In genomic region chr13:54686139-54687053, GRCm38 (mm10) we compare ENCODE assay signal across 8 mouse cellular contexts. TPM values are rescaled to one million over a fixed set of nuclear protein-coding genes. Genes with fewer than 3 reads are reported as not detected.
DNase-seq lines count a peak whose midpoint lies in the region; ATAC-seq and TF ChIP-seq lines count a peak whose summit lies in the region.

No protein-coding gene starts in this region.

- peak overlapping the region; percentile 93 for H3K27ac ChIP-seq in embryonic facial prominence, embryonic 11.5 days (replicated peaks; ENCODE audit: low read depth, low read length)
- H3K27ac ChIP-seq in intestine, postnatal 0 days (ENCODE audit: low read depth, low read length) = peak overlapping the region; percentile 98
- H3K27ac ChIP-seq in neural tube, embryonic 11.5 days (ENCODE audit: low read depth, low read length) = peak overlapping the region; percentile 98

- peaks cover 95% of the 10 kb centered on the region for H3K4me1 ChIP-seq in erythroblast, embryonic 14.5 days (ENCODE audit: control insufficient read depth)
- H3K4me1 ChIP-seq in embryonic facial prominence, embryonic 11.5 days (ENCODE audit: control insufficient read depth, insufficient read depth, low read length) = no peaks in the 10 kb centered on the region; the same call in 1 of the 2 replicates
- peaks cover 5% of the 10 kb centered on the region; the same call in 1 of the 2 replicates for H3K4me1 ChIP-seq in intestine, postnatal 0 days (replicated peaks; ENCODE audit: control insufficient read depth, insufficient read depth, low read length)
- H3K4me1 ChIP-seq in neural tube, embryonic 11.5 days (ENCODE audit: control insufficient read depth, insufficient read depth, low read length) = peaks cover 16% of the 10 kb centered on the region

- no peak for ATAC-seq in erythroblast, adult 5-6 weeks (replicated peaks; ENCODE audit: low FRiP score, poor library complexity, severe bottlenecking)
- ATAC-seq in embryonic facial prominence, embryonic 11.5 days (replicated peaks; ENCODE audit: insufficient number of reproducible peaks, low FRiP score, low TSS enrichment, low read depth) = no peak
- ATAC-seq in intestine, postnatal 0 days = no peak
- no peak for ATAC-seq in neural tube, embryonic 11.5 days (ENCODE audit: insufficient read depth, low FRiP score, low TSS enrichment)

- H3K9ac ChIP-seq in embryonic facial prominence, embryonic 11.5 days (replicated peaks; ENCODE audit: low read length) = peak overlapping the region; percentile 90
- H3K9ac ChIP-seq in intestine, postnatal 0 days (ENCODE audit: low read depth, low read length) = peak overlapping the region; percentile 88
- H3K9ac ChIP-seq in neural tube, embryonic 11.5 days (ENCODE audit: low read length) = peak overlapping the region; percentile 99

- H3K36me3 ChIP-seq in erythroblast, embryonic 14.5 days (ENCODE audit: control insufficient read depth) = peaks cover 61% of the 10 kb centered on the region
- peaks cover 18% of the 10 kb centered on the region for H3K36me3 ChIP-seq in embryonic facial prominence, embryonic 11.5 days (replicated peaks; ENCODE audit: control insufficient read depth, insufficient read depth, low read depth, low read length)
- H3K36me3 ChIP-seq in intestine, postnatal 0 days (ENCODE audit: control insufficient read depth, insufficient read depth) = peaks cover 27% of the 10 kb centered on the region
- peaks cover 25% of the 10 kb centered on the region for H3K36me3 ChIP-seq in neural tube, embryonic 11.5 days (ENCODE audit: control insufficient read depth, insufficient read depth, low read length)

- peak; percentile 57 for DNase-seq in 416B (ENCODE audit: low read depth)
- DNase-seq in embryonic facial prominence, embryonic 11.5 days (ENCODE audit: low spot score) = peak; percentile 23
- peak; percentile 24 for DNase-seq in neural tube, embryonic 11.5 days (ENCODE audit: low spot score)
- DNase-seq in left cerebral cortex, adult 18-20 months (ENCODE audit: low spot score in 2 of 2) = no peak
- DNase-seq in kidney, adult 18-20 months = no peak

- 5% methylated on average over 19 of the region's 19 CpGs for WGBS in embryonic facial prominence, embryonic 11.5 days
- 2% methylated on average over 19 of the region's 19 CpGs for WGBS in intestine, postnatal 0 days
- WGBS in neural tube, embryonic 11.5 days = 7% methylated on average over 19 of the region's 19 CpGs

- peak overlapping the region; percentile 74 for H3K4me2 ChIP-seq in embryonic facial prominence, embryonic 11.5 days (ENCODE audit: low read depth, low read length)
- H3K4me2 ChIP-seq in intestine, postnatal 0 days (replicated peaks; ENCODE audit: low read depth) = peak overlapping the region; percentile 86
- peak overlapping the region; percentile 75 for H3K4me2 ChIP-seq in neural tube, embryonic 11.5 days (ENCODE audit: low read depth)

- H3K9me3 ChIP-seq in erythroblast, embryonic 14.5 days (ENCODE audit: control insufficient read depth, low read length) = no peaks in the 10 kb centered on the region
- H3K9me3 ChIP-seq in embryonic facial prominence, embryonic 11.5 days (replicated peaks; ENCODE audit: control insufficient read depth, low read length) = no peaks in the 10 kb centered on the region
- no peaks in the 10 kb centered on the region for H3K9me3 ChIP-seq in intestine, postnatal 0 days (ENCODE audit: control insufficient read depth)
- H3K9me3 ChIP-seq in neural tube, embryonic 11.5 days (ENCODE audit: control insufficient read depth, low read length) = no peaks in the 10 kb centered on the region

- H3K4me3 ChIP-seq in erythroblast, embryonic 14.5 days (replicated peaks) = peak overlapping the region; percentile 92
- H3K4me3 ChIP-seq in embryonic facial prominence, embryonic 11.5 days (ENCODE audit: low read depth, low read length) = peak overlapping the region; percentile 92
- H3K4me3 ChIP-seq in intestine, postnatal 0 days (ENCODE audit: low read depth, low read length) = peak overlapping the region; percentile 97
- peak overlapping the region; percentile 94 for H3K4me3 ChIP-seq in neural tube, embryonic 11.5 days (ENCODE audit: low read depth, low read length)

- no peaks in the 10 kb centered on the region for H3K27me3 ChIP-seq in erythroblast, embryonic 14.5 days (ENCODE audit: control insufficient read depth)
- H3K27me3 ChIP-seq in embryonic facial prominence, embryonic 11.5 days (ENCODE audit: control insufficient read depth, insufficient read depth, low read length) = no peaks in the 10 kb centered on the region
- H3K27me3 ChIP-seq in intestine, postnatal 0 days (replicated peaks; ENCODE audit: control insufficient read depth, insufficient read depth, low read length) = no peaks in the 10 kb centered on the region
- H3K27me3 ChIP-seq in neural tube, embryonic 11.5 days (ENCODE audit: control insufficient read depth, insufficient read depth, low read length) = no peaks in the 10 kb centered on the region

- no peak for TF ChIP-seq CTCF in intestine, postnatal 0 days (IDR thresholded peaks at IDR 0.05; ENCODE audit: low read depth)

RNA-seq across cellular contexts. Expression of gene Rnf44, which starts 7.3 kb away (rescaled TPM):
- polyA plus RNA-seq in erythroblast, embryonic 14.5 days (2012) = 20.2 and 23.6 TPM in 2 replicates
- 31.3 and 33.0 TPM in 2 replicates for total RNA-seq in erythroblast, adult 5-6 weeks (2015; ENCODE audit: low replicate concordance)
- total RNA-seq in erythroblast, adult 5-6 weeks (2017; ENCODE audit: low replicate concordance) = 9.9 and 30.5 TPM in 2 replicates
- 65.0 and 66.6 TPM in 2 replicates for polyA plus RNA-seq in embryonic facial prominence, embryonic 11.5 days (2014; fragmentation: Nextera tagmentation; extraction: Ambion mirVana)
- 73.0 and 75.1 TPM in 2 replicates for polyA plus RNA-seq in intestine, postnatal 0 days (2015; fragmentation: Nextera tagmentation; extraction: Ambion mirVana)
- 126 and 130 TPM in 2 replicates for polyA plus RNA-seq in neural tube, embryonic 11.5 days (2014; fragmentation: Nextera tagmentation; extraction: Ambion mirVana)
- total RNA-seq in left cerebral cortex, adult 18-20 months (2021) = 100 to 1,000 TPM; 168 to 172 TPM

RNA-seq across cellular contexts. Expression of gene Cdhr2, which starts 14.9 kb away (rescaled TPM):
- polyA plus RNA-seq in erythroblast, embryonic 14.5 days (2012) = 0.03 TPM in 1 of 2 replicates, not detected in the other
- total RNA-seq in erythroblast, adult 5-6 weeks (2015; ENCODE audit: low replicate concordance) = not detected in 2 replicates
- not detected in 2 replicates for total RNA-seq in erythroblast, adult 5-6 weeks (2017; ENCODE audit: low replicate concordance)
- not detected in 2 replicates for polyA plus RNA-seq in embryonic facial prominence, embryonic 11.5 days (2014; fragmentation: Nextera tagmentation; extraction: Ambion mirVana)
- 267 and 292 TPM in 2 replicates for polyA plus RNA-seq in intestine, postnatal 0 days (2015; fragmentation: Nextera tagmentation; extraction: Ambion mirVana)
- 0.07 and 0.15 TPM in 2 replicates for polyA plus RNA-seq in neural tube, embryonic 11.5 days (2014; fragmentation: Nextera tagmentation; extraction: Ambion mirVana)
- total RNA-seq in left cerebral cortex, adult 18-20 months (2021) = under 1 TPM; 0.58 to 0.73 TPM

Comparison
In these comparisons a context has a peak if more than half of its experiments do, and no peak if none do; other contexts are left out.
1. DNase-seq: peak in 416B (single experiment), embryonic facial prominence, embryonic 11.5 days (single experiment) and neural tube, embryonic 11.5 days (single experiment); none in left cerebral cortex, adult 18-20 months (0 of 2) and kidney, adult 18-20 months (single experiment).
2. RNA of gene Cdhr2, which starts 14.9 kb away (polyA plus RNA-seq): 267 to 292 TPM in intestine, postnatal 0 days; 0.07 to 0.15 TPM in neural tube, embryonic 11.5 days, not detected in embryonic facial prominence, embryonic 11.5 days and 0.03 TPM in erythroblast, embryonic 14.5 days; every median in the first group is over 100 times any median in the second.
3. Peak in every context shown above with its lines, with median percentiles within 50 percentile points of each other: H3K4me3 ChIP-seq, H3K27ac ChIP-seq, H3K4me2 ChIP-seq and H3K9ac ChIP-seq.